Mouse (Mus musculus): Measurements from ENCODE around the gene Olfr187.
"Not testable (repeated sequence)": the region's sequence is repeated elsewhere in the genome, so short reads cannot be mapped to it uniquely, and the experiment has no call there.

Olfr187 gene

GRCm38 (mm10) chr16:59039710-59040109, at the start of gene Olfr187:
Gene Olfr187 (minus strand): TSS chr16:59039767.
- DNase-seq: no peak

GRCm38 (mm10) chr16:59081113-59081512, 41.5 kb upstream of the Olfr187 start:
- DNase-seq: not testable (repeated sequence)

- DNase-seq: no peak
These were observed 38.3 kb upstream of the Olfr187 start, which contains the start of gene Olfr190 for GRCm38 (mm10) chr16:59077905-59078304. Gene Olfr190 (minus strand): TSS chr16:59078005.

- no peak for DNase-seq
These were observed 34.0 kb upstream of the Olfr187 start for GRCm38 (mm10) chr16:59073520-59073919.

- no peak for DNase-seq
These were observed 32.2 kb upstream of the Olfr187 start for GRCm38 (mm10) chr16:59071755-59072154.

- not testable (repeated sequence) for DNase-seq
These were observed 22.8 kb upstream of the Olfr187 start for GRCm38 (mm10) chr16:59062411-59062810.

- not testable (repeated sequence) for DNase-seq
These were observed 9.7 kb upstream of the Olfr187 start for GRCm38 (mm10) chr16:59049286-59049685.

GRCm38 (mm10) chr16:59048860-59049259, 9.3 kb upstream of the Olfr187 start:
- DNase-seq: no peak

- no peak for DNase-seq
These were observed 8.0 kb upstream of the Olfr187 start for GRCm38 (mm10) chr16:59047579-59047978.

- no peak for DNase-seq
These were observed 6.3 kb upstream of the Olfr187 start for GRCm38 (mm10) chr16:59045835-59046234.

GRCm38 (mm10) chr16:59030191-59030590, 9.4 kb downstream of the Olfr187 start, which contains the start of gene Olfr186:
Gene Olfr186 (minus strand): TSS chr16:59030291.
- DNase-seq: no peak

- DNase-seq: no peak
These were observed 26.1 kb downstream of the Olfr187 start for GRCm38 (mm10) chr16:59013357-59014018.

GRCm38 (mm10) chr16:59007146-59007545, 32.4 kb downstream of the Olfr187 start:
- no peak for DNase-seq

- DNase-seq: no peak
These were observed 44.5 kb downstream of the Olfr187 start, which contains the start of gene Olfr183 for GRCm38 (mm10) chr16:58995057-58995456. Gene Olfr183 (plus strand): TSS chr16:58995357.

Data from cerebellum, postnatal 25 days (tissue).